Mouse (Mus musculus) cerebellum, adult 18-20 months (tissue): ENCODE measurements around the gene Wars.

ENCODE experiments used
- DNase-seq, 2 experiments: peaks; one replicate each; pipeline ENCODE4 v3.0.0; 2021

Gene Wars

GRCm38 (mm10) chr12:108906398-108906797 lies 12.4 kb upstream of the Wars start:
- DNase-seq: no peak

- no peak for DNase-seq
Measured at GRCm38 (mm10) chr12:108905620-108906302, 11.8 kb upstream of the Wars start.

- no peak for DNase-seq
Measured at GRCm38 (mm10) chr12:108904276-108904653, 10.3 kb upstream of the Wars start.

GRCm38 (mm10) chr12:108903600-108904275 lies 9.8 kb upstream of the Wars start:
- peak; percentile 62 to 66 for DNase-seq

- peak; percentile 56 to 74 for DNase-seq
Measured at GRCm38 (mm10) chr12:108902940-108903339, 9.0 kb upstream of the Wars start.

GRCm38 (mm10) chr12:108901346-108901745 lies 7.4 kb upstream of the Wars start:
- DNase-seq: no peak

- DNase-seq: no peak
Measured at GRCm38 (mm10) chr12:108896006-108896405, 2.0 kb upstream of the Wars start.

- no peak for DNase-seq
Measured at GRCm38 (mm10) chr12:108894432-108894816, 450 bp upstream of the Wars start.

- DNase-seq: no peak
Measured at GRCm38 (mm10) chr12:108892989-108893714, 822 bp downstream of the Wars start, which contains the start of gene Wdr25. Wdr25 (plus strand) TSS chr12:108893631.

- no peak for DNase-seq
Measured at GRCm38 (mm10) chr12:108888632-108889031, 5.3 kb downstream of the Wars start.

- no peak for DNase-seq
Measured at GRCm38 (mm10) chr12:108887077-108887476, 6.9 kb downstream of the Wars start.

GRCm38 (mm10) chr12:108885906-108886305 lies 8.1 kb downstream of the Wars start:
- no peak for DNase-seq

GRCm38 (mm10) chr12:108882776-108883175 lies 11.2 kb downstream of the Wars start:
- DNase-seq: no peak

- no peak for DNase-seq
Measured at GRCm38 (mm10) chr12:108881192-108881591, 12.8 kb downstream of the Wars start.

- no peak for DNase-seq
Measured at GRCm38 (mm10) chr12:108880606-108881005, 13.4 kb downstream of the Wars start.

- no peak for DNase-seq
Measured at GRCm38 (mm10) chr12:108879138-108879537, 14.8 kb downstream of the Wars start.

GRCm38 (mm10) chr12:108873122-108873521 lies 20.9 kb downstream of the Wars start:
- DNase-seq: no peak

- DNase-seq: no peak
Measured at GRCm38 (mm10) chr12:108869575-108869974, 24.4 kb downstream of the Wars start.

GRCm38 (mm10) chr12:108865007-108865494 lies 28.9 kb downstream of the Wars start:
- DNase-seq: no peak

- DNase-seq: no peak
Measured at GRCm38 (mm10) chr12:108858486-108858885, 35.5 kb downstream of the Wars start.

- DNase-seq: no peak
Measured at GRCm38 (mm10) chr12:108857589-108858184, 36.3 kb downstream of the Wars start.

- no peak for DNase-seq
Measured at GRCm38 (mm10) chr12:108857109-108857508, 36.9 kb downstream of the Wars start.

GRCm38 (mm10) chr12:108856186-108856585 lies 37.8 kb downstream of the Wars start:
- no peak for DNase-seq
